Mouse (Mus musculus) heart, adult 2 months (tissue): ENCODE results near the gene Pmis2.

Source experiments
- CTCF ChIP-seq: fragments of 200-600 bp; IDR thresholded peaks from 2 replicates; pipeline ENCODE4 v1.8.1; 2022; ENCODE audit warnings: antibody characterized with exemption, mild to moderate bottlenecking, moderate library complexity
- POLR2A ChIP-seq: fragments of 200-500 bp; IDR thresholded peaks from 2 replicates; pipeline ENCODE4 v1.6.1; 2011; ENCODE audit warnings: mild to moderate bottlenecking, low read depth, low read length, control low read depth; ENCODE audit not compliant: insufficient read depth

DNA sequence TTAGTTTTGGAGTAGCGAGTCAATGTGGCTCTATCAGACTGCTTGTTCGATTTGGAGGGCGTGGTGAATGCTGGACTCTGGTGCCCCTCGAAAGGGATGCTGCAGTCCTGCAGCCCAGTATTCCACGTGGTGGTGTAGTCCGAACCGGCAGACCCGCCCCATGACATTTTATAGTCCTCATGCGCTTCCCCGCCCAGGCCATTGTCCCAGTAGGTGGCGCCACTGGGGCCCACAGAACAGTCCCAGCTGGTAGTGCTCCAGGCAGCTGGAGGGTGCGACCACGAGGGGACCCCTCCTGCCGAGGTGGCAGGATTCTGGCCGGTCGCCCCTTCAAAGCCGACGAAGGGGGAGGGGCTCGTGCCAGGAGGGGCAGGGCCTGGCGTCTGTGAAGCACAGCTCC lies 36.8 kb downstream of the Pmis2 start:
- TF ChIP-seq CTCF (peak; percentile 58), POLR2A (no peak)
